Mouse (Mus musculus) testis, postnatal 10 days (tissue): ENCODE measurements around the gene Rasal2.

Source experiments
- DNase-seq: peaks from one replicate; pipeline ENCODE4 v3.0.0; 2021; ENCODE audit warnings: low spot score

Gene Rasal2

DNA sequence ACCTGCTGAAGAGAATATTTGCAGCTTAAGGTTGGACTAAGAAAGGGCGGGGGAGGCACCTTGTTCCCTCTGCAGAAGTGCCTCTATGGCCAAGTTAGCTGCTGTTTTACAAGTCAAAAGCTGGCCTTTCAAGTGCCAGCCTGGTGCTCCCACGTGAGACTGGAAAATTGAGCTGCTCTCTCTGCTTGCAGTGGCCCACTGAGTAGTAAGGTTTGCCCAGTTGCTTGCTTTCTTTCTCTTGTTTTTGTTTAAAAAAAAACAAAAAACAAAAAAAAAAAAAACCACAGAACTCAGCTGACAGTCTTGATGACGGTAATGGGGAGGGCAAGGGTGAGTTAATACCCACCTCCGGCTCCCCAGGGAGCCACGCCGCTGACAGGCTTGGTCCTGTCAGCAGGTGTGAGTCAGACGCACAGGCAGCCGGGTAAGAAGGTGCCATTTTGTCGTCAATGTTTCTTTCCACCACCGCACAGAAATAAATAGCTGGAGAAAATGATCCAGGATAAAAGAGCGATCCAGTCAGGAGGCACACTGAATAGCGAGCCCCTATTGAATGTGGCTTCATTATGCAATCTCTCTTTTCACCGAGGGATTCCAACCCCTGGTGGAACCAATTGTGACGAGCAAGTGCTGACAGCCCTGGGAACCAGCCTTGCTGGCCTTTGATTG is 27.7 kb upstream of the Rasal2 start:
- DNase-seq: no peak

DNA sequence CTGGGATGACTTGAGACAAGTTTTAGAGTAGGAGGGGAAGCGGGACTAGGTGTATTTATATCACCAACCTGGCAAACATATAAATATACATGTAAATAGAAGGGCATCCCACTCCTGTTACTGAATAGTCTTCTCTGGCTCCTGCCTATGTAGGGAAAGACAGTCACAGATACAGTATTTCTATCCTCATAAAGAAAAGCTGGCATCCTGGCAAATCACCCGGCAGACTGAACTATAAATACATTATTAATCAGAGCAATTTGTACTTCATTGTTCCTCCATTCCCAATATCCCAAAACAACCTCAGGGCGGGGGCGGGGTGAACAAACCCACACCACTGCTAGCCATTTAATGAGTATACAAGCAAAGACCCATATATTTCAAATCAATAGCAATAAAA is 26.7 kb upstream of the Rasal2 start:
- DNase-seq: no peak

DNA sequence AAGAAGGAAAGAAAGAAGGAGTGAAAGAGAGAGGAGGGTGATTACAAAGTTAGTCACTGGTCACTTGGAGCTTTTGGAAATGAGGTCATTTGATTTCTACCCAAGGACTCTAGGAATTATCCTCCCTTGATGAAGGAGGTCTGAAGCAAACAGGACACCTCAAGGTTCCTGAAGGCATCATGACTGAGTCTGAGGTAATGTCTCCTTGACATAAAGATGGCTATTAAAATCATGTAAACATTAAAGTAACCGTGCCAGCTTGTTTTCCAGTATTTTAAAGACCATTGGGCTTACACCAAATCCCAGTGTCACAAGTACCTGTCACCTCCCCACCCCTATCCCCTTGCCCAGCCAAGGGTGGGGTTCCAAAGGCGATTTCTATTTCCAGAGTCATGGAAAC is 25.9 kb upstream of the Rasal2 start:
- DNase-seq: no peak

DNA sequence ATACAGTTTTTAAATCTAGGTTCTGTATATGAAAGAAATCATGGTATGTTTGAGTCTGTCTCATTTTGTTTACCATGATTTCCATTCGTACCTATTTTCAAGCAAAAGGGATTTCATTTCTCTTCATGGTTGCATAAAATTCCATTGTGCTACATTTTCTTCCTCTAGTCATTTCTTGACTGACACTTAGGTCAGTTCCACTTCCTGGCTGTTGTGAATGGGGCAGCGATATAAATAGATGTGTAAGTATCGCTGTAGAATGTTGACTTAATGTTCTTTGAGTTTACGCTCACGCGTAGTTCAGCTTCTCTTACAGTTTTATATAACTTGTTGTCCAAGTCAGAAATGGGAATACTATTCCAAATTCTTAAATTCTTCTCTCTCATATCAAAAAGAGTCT is 23.5 kb upstream of the Rasal2 start:
- DNase-seq: no peak

DNA sequence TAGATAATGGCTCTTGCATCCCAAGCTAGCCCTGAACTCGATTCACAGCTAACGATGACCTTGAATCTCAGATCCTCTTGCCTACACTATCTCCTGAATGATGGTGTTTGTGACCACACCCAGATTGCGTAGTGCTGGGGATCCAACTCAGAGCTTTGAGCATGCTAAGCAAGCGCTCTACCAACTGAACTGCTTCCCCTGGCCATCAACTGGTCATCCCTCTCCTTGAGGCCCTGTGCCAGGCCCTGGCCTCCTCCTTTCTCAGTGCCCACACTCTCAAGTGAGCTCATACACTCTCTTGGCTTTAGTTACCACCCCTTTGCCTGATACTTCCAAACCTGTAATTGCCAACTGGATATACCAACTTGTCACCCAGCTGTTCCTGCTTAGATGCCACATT is 22.0 kb upstream of the Rasal2 start:
- DNase-seq: no peak

DNA sequence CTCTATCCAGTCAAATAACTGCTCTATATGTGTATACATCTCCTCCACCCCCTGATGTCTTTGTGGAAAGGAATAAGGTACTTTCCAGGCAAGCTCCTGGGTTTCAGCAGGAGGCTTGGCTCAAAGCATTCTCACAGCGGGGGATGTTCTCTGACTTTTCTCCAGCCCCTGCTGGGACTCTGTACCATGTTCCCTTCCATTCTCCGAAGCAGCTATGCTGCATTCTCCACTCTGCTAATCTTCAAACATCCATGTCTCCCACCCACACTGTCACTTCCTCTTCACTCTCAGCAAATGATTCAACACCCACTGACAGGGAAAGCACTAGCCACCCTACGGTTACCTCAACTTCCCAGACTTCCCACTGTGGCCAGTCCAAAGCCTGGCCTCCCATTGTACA is 20.9 kb upstream of the Rasal2 start:
- no peak for DNase-seq

GRCm38 (mm10) chr1:157428366-157428765 is 16.0 kb upstream of the Rasal2 start:
- no peak for DNase-seq

DNA sequence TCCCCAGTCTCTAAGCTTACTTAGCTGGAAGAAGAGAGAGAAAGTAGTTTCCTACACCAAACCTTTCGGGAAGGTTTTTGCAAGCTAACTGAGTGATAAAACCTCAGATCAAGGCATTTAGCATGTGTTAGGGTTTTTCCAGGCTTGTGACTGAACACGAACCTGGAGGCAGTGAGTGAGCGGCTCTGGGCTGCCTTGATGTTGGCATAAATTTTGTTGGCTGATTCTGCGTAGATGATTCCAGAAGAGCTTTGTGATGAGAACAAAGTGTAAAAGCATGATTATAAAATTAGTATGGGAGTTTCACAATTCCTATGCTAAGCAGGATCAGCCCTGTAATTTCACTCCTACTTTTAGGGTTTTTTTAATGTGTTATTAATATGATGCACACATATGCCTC is 15.2 kb upstream of the Rasal2 start:
- DNase-seq: no peak

GRCm38 (mm10) chr1:157426933-157427332 is 14.5 kb upstream of the Rasal2 start:
- no peak for DNase-seq

DNA sequence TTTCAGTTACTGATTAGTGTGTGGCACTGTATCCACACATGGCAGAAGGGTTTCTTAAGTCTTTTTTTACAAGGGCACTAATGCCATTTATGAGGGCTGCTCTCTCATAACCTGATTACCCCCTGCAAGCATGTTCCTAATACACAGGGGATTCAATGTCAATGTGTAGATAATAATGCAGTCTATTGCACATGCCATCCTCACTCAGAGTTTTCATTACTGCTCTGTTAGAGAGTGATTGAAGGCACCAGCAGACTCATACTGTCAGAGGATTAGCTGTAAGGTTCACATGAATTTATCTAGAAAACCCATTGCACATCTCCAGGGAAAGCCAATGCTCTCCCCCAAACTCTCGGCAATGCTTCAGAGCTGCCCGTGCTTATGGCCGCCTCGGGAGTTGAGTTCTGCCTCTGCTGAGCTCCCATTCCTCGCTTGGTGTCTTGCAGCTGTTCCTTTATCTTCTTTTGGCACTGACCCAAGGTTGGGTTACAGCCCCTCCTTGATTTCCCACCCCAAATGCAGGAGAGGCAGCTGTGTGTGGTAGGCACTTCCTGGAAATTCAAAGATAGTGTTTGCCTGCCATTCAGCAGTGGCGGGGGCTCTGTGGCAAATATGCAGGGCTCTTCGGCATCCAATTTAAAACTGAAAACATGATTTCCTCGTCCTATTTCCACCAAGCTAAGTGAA is 13.5 kb upstream of the Rasal2 start:
- no peak for DNase-seq

DNA sequence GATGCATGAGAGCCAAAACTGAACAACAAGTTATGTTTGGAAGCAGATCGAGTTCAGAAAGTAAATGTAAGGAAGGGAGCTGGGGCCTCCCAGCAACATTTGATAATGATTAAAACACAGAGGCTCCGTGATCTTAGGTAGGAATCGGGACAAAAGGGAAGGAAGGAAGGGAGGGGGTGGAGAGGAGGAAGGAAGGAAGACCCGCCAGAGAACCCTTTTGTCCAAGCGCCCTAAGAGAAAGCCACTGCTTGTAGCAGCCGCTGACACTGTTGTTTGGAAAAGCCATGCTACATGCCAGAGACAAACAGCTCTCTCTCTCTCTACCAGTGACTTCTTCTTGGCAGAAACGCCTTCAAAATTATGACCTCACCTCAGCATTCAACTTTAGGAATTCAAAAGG is 5.5 kb upstream of the Rasal2 start:
- DNase-seq: no peak

GRCm38 (mm10) chr1:157417414-157417813 is 5.0 kb upstream of the Rasal2 start:
- DNase-seq: no peak

DNA sequence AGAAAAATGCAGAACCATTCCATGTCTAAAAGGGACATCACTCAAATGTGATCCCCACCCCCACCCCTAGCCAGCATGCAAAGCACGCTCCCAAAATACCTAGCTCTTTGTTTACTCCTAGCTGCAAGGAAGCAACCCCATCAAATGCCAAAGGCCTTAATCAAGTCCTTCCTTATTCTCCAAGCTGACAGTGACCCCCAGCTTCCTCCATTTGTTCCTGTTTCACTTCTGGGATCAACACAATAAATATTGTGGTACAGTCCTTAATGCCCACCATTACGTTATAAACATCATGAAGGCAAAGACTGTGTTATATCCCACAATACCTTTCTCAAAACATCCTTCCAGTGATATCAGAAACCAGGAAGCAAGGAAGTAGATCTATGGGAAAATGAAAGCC is 4.2 kb upstream of the Rasal2 start:
- no peak for DNase-seq

- no peak for DNase-seq
Observed at GRCm38 (mm10) chr1:157415771-157416170, 3.4 kb upstream of the Rasal2 start.

- peak; percentile 80 for DNase-seq
Observed at GRCm38 (mm10) chr1:157411711-157412380, 549 bp downstream of the Rasal2 start.

- no peak for DNase-seq
Observed at GRCm38 (mm10) chr1:157411341-157411710, 1.1 kb downstream of the Rasal2 start.

DNA sequence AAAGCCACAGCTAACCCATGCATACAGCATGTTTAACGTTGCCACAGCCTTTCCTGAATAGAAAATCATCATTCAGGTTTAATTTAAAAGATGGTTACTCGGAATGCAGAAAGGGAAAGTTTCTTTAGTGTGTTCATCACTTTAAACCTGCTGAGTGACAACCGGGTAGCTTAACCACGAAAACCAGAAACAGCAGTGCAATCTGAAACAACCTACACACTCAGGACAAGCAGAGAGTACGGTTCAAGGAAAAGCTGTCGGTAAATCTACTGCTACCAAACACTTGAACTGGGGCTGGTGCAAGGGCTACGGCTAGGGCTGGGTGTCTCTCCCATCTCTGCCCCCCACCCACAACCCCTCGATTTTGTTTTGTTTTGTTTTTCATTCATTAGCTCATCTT is 1.5 kb downstream of the Rasal2 start:
- no peak for DNase-seq

- DNase-seq: no peak
Observed at GRCm38 (mm10) chr1:157409648-157410047, 2.7 kb downstream of the Rasal2 start.

GRCm38 (mm10) chr1:157388027-157388426 is 24.4 kb downstream of the Rasal2 start:
- no peak for DNase-seq

DNA sequence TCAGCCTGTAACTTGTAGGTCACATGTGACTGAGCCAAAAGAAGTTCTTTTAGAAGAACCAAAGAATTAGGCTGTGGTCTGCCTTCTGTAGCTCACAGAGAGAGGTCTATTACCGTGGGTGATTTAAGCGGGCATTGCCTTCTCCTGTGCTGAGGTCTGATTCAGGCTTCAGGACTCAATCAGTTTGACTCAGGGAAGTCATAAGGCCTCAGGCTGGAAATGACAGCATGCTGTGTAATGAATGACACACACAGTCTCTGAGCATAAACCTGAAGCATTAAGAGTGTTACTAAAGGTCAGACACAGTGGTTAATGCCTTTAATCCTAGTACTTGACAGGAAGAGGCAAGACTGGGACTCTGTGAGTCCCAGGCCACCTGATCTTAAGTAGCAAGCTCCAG is 31.7 kb downstream of the Rasal2 start:
- no peak for DNase-seq

DNA sequence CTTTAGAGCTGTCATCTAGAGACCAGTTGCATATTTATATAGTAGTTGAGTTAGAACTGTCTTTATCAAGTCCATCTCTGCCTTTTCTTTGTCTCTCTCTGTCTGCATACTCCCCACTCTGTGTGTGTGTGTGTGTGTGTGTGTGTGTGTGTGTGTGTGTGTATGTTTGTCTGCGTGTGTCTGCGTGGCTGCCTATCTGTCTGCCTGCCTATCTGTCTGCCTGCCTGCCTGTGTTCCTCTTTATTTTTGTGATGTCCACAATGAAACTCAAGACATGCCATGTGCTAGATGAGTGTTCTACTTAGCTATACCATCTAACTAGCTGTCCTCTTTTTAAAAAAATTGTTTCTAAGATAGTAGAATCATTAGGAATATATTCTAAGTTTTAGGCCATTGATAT is 42.0 kb downstream of the Rasal2 start:
- no peak for DNase-seq

GRCm38 (mm10) chr1:157368316-157368715 is 44.1 kb downstream of the Rasal2 start:
- no peak for DNase-seq

DNA sequence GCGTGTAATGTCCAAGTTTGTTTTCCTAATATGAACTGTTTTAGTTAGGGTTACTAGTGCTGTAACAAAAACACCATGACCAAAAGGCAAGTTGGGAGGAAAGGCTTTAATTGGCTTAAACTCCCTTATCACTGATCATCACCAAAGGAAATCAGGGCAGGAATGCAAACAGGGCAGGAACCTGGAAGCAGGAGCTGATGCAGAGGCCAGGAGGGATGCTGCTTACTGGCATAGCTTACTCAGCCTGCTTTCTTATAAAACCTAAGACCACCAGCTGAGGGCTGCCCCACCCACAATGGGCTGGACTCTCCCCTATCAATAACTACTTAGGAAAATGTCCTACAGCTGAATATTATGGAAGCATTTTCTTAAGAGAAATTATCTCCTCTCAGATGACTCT is 65.7 kb downstream of the Rasal2 start:
- no peak for DNase-seq

GRCm38 (mm10) chr1:157343519-157343918 is 68.9 kb downstream of the Rasal2 start:
- DNase-seq: no peak
